Mouse (Mus musculus): ENCODE measurements around the gene Lgals2. TPM values are rescaled to one million over a fixed set of nuclear protein-coding genes. Genes with fewer than 3 reads are reported as not detected.

The Lgals2 gene
- polyA plus RNA-seq, 1 experiment from 2014 or later: 1.4 TPM

DNA sequence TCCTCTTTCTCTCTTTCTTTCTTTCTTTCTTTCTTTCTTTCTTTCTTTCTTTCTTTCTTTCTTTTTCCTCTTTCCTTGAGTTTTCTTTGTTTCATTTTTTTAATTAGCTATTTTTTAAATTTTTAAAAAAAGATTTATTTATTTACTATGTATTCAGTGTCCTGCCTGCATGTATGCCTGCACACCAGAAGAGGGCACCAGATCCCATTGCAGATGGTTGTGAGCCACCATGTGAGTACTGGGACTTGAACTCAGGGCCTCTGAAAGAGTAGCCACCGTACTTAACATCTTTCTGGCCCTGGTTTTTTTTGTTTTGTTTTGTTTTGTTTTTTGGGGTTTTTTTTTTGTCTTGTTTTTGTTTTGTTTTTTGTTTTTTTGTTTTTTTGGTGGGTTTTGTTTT, 25.7 kb downstream of the Lgals2 start:
- H3K9me3 ChIP-seq (ENCODE audit: control insufficient read depth, low read length): no peaks in the 10 kb centered on the region
- no peaks in the 10 kb centered on the region; the same call in 1 of the 2 replicates for H3K27me3 ChIP-seq (replicated peaks; ENCODE audit: control insufficient read depth, insufficient read depth, low read length)
- H3K36me3 ChIP-seq (ENCODE audit: control insufficient read depth, insufficient read depth, low read length): no peaks in the 10 kb centered on the region
- DNase-seq (ENCODE audit: low spot score): no peak
- H3K27ac ChIP-seq (replicated peaks; ENCODE audit: low read depth, low read length): no peak overlapping the region
- H3K4me3 ChIP-seq (ENCODE audit: low read depth, low read length): no peak overlapping the region
- no peak overlapping the region for H3K9ac ChIP-seq (ENCODE audit: low read depth, low read length)
- WGBS: 91% methylated on average over 1 of the region's 1 CpGs
- no peak for ATAC-seq (ENCODE audit: low read depth)
- no peak overlapping the region for H3K4me2 ChIP-seq (ENCODE audit: low read depth, low read length)
- H3K4me1 ChIP-seq (ENCODE audit: control insufficient read depth, insufficient read depth, low read length): peaks cover 15% of the 10 kb centered on the region; the same call in 1 of the 2 replicates

DNA sequence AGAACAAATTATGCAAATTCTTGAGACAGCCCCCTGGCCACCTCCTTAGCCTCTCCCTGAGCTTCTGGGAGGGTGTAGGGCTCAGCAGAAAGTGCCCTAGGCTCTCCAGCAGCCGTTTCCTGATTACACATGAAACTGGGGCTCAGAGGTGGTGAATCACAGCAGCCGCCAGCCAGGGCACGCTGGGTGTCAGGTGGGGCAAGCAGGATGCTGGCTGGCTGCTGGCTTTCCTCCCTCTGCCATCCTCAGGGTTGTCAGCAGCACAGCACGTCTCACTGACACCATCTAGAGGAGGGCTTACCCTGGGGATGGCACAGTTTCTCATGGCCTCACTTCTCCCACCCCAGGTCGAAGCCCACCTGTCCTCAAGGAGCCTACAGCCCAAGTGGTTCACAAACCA, 27.0 kb downstream of the Lgals2 start:
- DNase-seq (ENCODE audit: low spot score): no peak
- Histone ChIP-seq H3K4me2 (ENCODE audit: low read depth, low read length) (no peak overlapping the region), H3K9ac (ENCODE audit: low read depth, low read length) (no peak overlapping the region), H3K36me3 (ENCODE audit: control insufficient read depth, insufficient read depth, low read length) (no peaks in the 10 kb centered on the region), H3K27ac (replicated peaks; ENCODE audit: low read depth, low read length) (no peak overlapping the region), H3K4me3 (ENCODE audit: low read depth, low read length) (no peak overlapping the region), H3K4me1 (ENCODE audit: control insufficient read depth, insufficient read depth, low read length) (peaks cover 9% of the 10 kb centered on the region; the same call in 1 of the 2 replicates), H3K9me3 (ENCODE audit: control insufficient read depth, low read length) (no peaks in the 10 kb centered on the region), H3K27me3 (replicated peaks; ENCODE audit: control insufficient read depth, insufficient read depth, low read length) (no peaks in the 10 kb centered on the region; the same call in 1 of the 2 replicates)
- ATAC-seq (ENCODE audit: low read depth): no peak
- WGBS: 16% methylated on average over 3 of the region's 5 CpGs

DNA sequence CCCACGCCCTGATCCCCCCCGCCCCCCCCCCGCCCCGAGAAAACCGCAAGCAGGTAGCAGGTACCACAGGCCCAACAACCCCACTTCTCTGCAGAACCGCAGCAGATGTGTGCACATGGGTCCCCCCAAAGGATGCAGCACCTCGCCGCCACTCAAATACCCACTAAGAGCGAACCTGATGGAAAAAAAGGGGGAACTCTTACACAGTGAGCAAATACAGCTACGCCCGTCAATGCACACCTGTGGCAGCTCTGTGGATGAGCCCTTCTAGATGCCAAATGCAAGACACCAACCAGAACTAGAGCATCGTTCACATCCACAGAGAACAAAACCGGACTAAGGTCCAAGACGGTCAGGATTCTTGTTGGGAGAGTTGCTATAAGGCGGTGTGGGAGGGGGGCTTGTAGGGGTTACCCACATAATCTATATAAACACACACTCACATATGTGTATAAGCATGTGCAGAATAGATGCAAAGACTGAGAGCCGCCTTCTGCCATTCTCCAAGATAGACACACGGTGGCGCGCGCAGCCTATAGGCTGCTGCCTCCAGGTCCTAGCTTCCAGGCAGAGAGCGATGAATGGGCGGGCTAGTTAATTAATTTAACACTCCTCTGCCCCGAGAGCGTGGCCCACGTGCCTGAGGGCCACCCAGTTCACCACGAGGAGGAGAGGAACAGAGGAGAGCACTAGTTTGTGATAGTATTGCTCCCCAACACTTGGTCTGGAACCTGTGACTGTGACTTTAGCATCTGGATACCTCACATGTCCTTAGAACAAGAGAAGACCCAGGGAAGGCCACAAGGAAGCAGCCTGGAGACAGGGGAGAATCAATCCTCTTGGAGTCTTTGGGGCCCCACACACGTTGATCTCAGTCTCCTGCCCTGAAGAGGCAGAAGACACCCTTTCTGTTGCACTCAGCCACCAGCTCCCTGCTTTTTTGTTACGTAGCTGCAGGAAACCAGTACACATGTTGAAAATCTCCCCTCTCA, 28.8 kb downstream of the Lgals2 start:
- H3K27me3 ChIP-seq (replicated peaks; ENCODE audit: control insufficient read depth, insufficient read depth, low read length): no peaks in the 10 kb centered on the region; the same call in 1 of the 2 replicates
- DNase-seq (ENCODE audit: low spot score): peak; percentile 90
- H3K36me3 ChIP-seq (ENCODE audit: control insufficient read depth, insufficient read depth, low read length): no peaks in the 10 kb centered on the region
- no peak overlapping the region for H3K9ac ChIP-seq (ENCODE audit: low read depth, low read length)
- 24% methylated on average over 24 of the region's 28 CpGs for WGBS
- no peak overlapping the region for H3K4me2 ChIP-seq (ENCODE audit: low read depth, low read length)
- no peaks in the 10 kb centered on the region for H3K9me3 ChIP-seq (ENCODE audit: control insufficient read depth, low read length)
- H3K4me3 ChIP-seq (ENCODE audit: low read depth, low read length): no peak overlapping the region
- H3K27ac ChIP-seq (replicated peaks; ENCODE audit: low read depth, low read length): no peak overlapping the region
- peak; percentile 82; the same call in 1 of the 2 replicates for ATAC-seq (ENCODE audit: low read depth)
- H3K4me1 ChIP-seq (ENCODE audit: control insufficient read depth, insufficient read depth, low read length): no peaks in the 10 kb centered on the region

DNA sequence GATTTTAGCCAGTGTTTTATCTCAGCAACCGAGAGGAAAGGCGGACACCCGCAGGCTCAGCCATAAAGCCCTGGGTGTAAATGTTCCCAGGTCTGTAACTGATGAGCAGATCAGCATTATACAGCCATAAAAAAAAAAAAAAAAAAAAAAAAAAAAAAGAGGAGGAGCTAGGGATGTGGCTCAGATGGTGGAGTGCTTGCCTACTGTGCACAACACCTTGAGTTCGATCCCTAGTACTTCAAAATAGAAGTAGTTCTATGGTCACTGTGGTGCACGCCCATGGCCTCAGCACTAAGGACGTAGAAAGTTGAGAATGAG, 39.3 kb downstream of the Lgals2 start:
- Histone ChIP-seq H3K27ac (replicated peaks; ENCODE audit: low read depth, low read length) (no peak overlapping the region), H3K4me1 (ENCODE audit: control insufficient read depth, insufficient read depth, low read length) (no peaks in the 10 kb centered on the region), H3K36me3 (ENCODE audit: control insufficient read depth, insufficient read depth, low read length) (no peaks in the 10 kb centered on the region), H3K9ac (ENCODE audit: low read depth, low read length) (no peak overlapping the region), H3K4me2 (ENCODE audit: low read depth, low read length) (no peak overlapping the region), H3K27me3 (replicated peaks; ENCODE audit: control insufficient read depth, insufficient read depth, low read length) (no peaks in the 10 kb centered on the region), H3K4me3 (ENCODE audit: low read depth, low read length) (no peak overlapping the region), H3K9me3 (ENCODE audit: control insufficient read depth, low read length) (no peaks in the 10 kb centered on the region)
- DNase-seq (ENCODE audit: low spot score): no peak
- ATAC-seq (ENCODE audit: low read depth): no peak
- 69% methylated on average over 6 of the region's 6 CpGs for WGBS

DNA sequence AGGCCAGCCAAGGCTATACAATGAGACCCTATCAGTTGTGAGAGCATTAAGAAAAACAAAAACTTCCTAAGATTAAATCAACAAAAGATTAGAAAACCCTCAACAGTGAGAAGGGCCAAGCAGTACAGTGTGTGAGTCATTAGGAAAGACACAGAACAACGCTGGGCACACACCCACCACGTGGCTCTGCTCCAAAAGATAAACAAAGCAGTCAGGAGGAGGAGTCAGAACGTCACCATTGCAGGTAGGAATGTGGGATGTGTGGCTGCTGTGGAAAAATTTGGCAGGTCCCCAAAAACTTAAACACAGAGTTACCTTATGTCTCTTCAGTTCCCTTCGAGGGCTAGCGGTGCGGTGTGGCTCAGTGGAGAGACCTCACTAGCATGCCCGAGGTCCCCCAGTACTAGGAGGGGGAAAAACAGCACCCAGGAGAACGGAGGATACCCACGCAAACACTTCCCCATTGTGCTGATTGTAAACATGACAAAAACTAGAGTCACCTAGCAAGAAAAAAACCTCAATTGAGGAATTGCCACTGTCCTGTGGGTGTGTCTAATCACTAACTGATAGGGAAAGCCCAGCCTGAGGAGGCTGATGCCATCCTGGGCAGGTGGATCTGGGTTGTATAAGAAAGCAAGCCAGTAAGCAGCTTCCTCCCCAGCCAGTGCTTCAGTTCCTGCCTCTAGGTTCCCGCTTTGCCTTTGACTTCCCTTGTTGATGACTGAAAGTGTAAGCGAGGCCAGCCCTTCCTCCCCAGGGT, 39.8 kb downstream of the Lgals2 start:
- no peak overlapping the region for H3K9ac ChIP-seq (ENCODE audit: low read depth, low read length)
- 51% methylated on average over 11 of the region's 11 CpGs for WGBS
- no peaks in the 10 kb centered on the region for H3K36me3 ChIP-seq (ENCODE audit: control insufficient read depth, insufficient read depth, low read length)
- H3K4me2 ChIP-seq (ENCODE audit: low read depth, low read length): no peak overlapping the region
- no peak overlapping the region for H3K4me3 ChIP-seq (ENCODE audit: low read depth, low read length)
- DNase-seq (ENCODE audit: low spot score): no peak
- no peak overlapping the region for H3K27ac ChIP-seq (replicated peaks; ENCODE audit: low read depth, low read length)
- no peaks in the 10 kb centered on the region for H3K27me3 ChIP-seq (replicated peaks; ENCODE audit: control insufficient read depth, insufficient read depth, low read length)
- H3K4me1 ChIP-seq (ENCODE audit: control insufficient read depth, insufficient read depth, low read length): no peaks in the 10 kb centered on the region
- no peaks in the 10 kb centered on the region for H3K9me3 ChIP-seq (ENCODE audit: control insufficient read depth, low read length)
- ATAC-seq (ENCODE audit: low read depth): peak; percentile 50; the same call in 1 of the 2 replicates

DNA sequence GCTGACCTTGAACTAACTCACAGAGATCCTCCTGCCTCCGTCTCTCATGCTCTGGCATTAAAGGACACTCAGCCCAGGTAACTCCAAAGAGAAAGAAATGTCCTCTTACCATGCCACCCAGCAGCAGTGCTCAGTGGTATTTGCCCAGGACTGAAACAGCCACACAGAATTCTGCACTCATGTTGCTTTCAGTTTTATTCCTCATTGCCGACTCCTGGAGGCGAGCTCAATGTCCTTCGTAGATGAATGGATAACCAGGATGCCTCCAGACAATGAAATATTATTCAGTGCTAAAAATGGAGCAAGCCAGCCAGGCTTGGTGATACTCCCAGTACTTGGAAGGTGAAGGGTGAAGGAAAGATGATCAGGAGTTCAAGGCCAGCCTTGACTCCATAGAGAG, 41.7 kb downstream of the Lgals2 start:
- no peak overlapping the region for H3K27ac ChIP-seq (replicated peaks; ENCODE audit: low read depth, low read length)
- no peaks in the 10 kb centered on the region; the same call in 1 of the 2 replicates for H3K4me1 ChIP-seq (ENCODE audit: control insufficient read depth, insufficient read depth, low read length)
- no peak overlapping the region for H3K4me3 ChIP-seq (ENCODE audit: low read depth, low read length)
- no peak for DNase-seq (ENCODE audit: low spot score)
- no peaks in the 10 kb centered on the region for H3K36me3 ChIP-seq (ENCODE audit: control insufficient read depth, insufficient read depth, low read length)
- H3K4me2 ChIP-seq (ENCODE audit: low read depth, low read length): no peak overlapping the region
- WGBS: 88% methylated on average over 4 of the region's 4 CpGs
- no peaks in the 10 kb centered on the region for H3K27me3 ChIP-seq (replicated peaks; ENCODE audit: control insufficient read depth, insufficient read depth, low read length)
- ATAC-seq (ENCODE audit: low read depth): no peak
- H3K9me3 ChIP-seq (ENCODE audit: control insufficient read depth, low read length): no peaks in the 10 kb centered on the region
- no peak overlapping the region for H3K9ac ChIP-seq (ENCODE audit: low read depth, low read length)

DNA sequence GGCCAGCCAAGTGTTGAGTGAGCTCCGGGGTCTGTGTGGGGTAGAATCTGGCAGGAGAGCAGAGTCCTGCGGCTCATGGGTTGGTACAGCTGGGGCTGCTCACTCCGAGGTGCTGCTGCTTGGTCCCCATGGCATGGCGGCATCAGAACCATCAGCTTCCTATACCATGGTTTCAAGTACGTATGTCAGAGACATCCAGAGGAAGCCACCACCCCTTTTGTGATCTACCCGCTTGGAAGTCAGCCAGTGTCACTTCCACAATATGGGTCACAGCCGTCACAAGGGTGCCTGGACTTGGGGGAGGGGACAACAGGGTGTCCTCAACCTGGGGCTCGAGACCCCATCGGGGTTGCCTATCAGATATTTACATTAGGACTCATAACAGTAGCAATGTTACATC, 45.2 kb downstream of the Lgals2 start:
- no peak overlapping the region for H3K9ac ChIP-seq (ENCODE audit: low read depth, low read length)
- no peaks in the 10 kb centered on the region; the same call in 1 of the 2 replicates for H3K4me1 ChIP-seq (ENCODE audit: control insufficient read depth, insufficient read depth, low read length)
- H3K4me2 ChIP-seq (ENCODE audit: low read depth, low read length): no peak overlapping the region
- ATAC-seq (ENCODE audit: low read depth) (0 out of 2 replicates have a peak, but pooled peaks have one; percentile 22), DNase-seq (ENCODE audit: low spot score) (no peak)
- H3K4me3 ChIP-seq (ENCODE audit: low read depth, low read length): no peak overlapping the region
- H3K9me3 ChIP-seq (ENCODE audit: control insufficient read depth, low read length): no peaks in the 10 kb centered on the region
- H3K27ac ChIP-seq (replicated peaks; ENCODE audit: low read depth, low read length): no peak overlapping the region
- no peaks in the 10 kb centered on the region for H3K36me3 ChIP-seq (ENCODE audit: control insufficient read depth, insufficient read depth, low read length)
- no peaks in the 10 kb centered on the region for H3K27me3 ChIP-seq (replicated peaks; ENCODE audit: control insufficient read depth, insufficient read depth, low read length)
- WGBS: 72% methylated on average over 8 of the region's 9 CpGs

DNA sequence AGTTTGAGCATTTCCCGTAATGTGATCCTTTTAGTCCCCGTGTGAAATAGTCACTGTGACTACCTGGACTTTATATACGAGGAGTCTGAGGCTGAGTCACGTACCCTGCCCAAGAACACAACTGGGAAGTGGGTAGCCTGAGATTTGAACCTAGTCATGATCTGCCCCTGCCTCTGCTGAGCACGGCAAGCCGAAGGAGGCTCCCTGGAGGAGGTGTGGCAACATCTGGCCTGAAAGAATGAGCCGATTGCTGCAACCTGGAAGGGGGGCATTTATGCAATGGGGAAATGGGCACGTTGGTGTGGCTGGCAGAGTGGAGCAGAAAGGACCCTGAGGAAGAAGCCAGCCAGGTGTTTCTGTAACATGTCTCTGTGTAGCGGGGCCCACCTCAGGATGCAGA, 45.6 kb downstream of the Lgals2 start:
- ATAC-seq (ENCODE audit: low read depth): no peak
- H3K4me3 ChIP-seq (ENCODE audit: low read depth, low read length): no peak overlapping the region
- H3K4me2 ChIP-seq (ENCODE audit: low read depth, low read length): no peak overlapping the region
- no peak overlapping the region for H3K27ac ChIP-seq (replicated peaks; ENCODE audit: low read depth, low read length)
- H3K4me1 ChIP-seq (ENCODE audit: control insufficient read depth, insufficient read depth, low read length): no peaks in the 10 kb centered on the region; the same call in 1 of the 2 replicates
- WGBS: 43% methylated on average over 9 of the region's 9 CpGs
- H3K36me3 ChIP-seq (ENCODE audit: control insufficient read depth, insufficient read depth, low read length): no peaks in the 10 kb centered on the region
- no peak overlapping the region for H3K9ac ChIP-seq (ENCODE audit: low read depth, low read length)
- no peaks in the 10 kb centered on the region for H3K9me3 ChIP-seq (ENCODE audit: control insufficient read depth, low read length)
- no peak for DNase-seq (ENCODE audit: low spot score)
- H3K27me3 ChIP-seq (replicated peaks; ENCODE audit: control insufficient read depth, insufficient read depth, low read length): 0 out of 2 replicates have a peak, but pooled peaks cover 3% of the 10 kb centered on the region

Measured in embryonic facial prominence, embryonic 14.5 days (tissue).